Comparison of ENCODE assay signal across 17 mouse cellular contexts in genomic region chr15:21092824-21093223, GRCm38 (mm10).
"Had no signal": no experiment of that assay in that cellular context is flagged by ENCODE, and none has a peak within 500 bp of the region (broad histone marks: within the 10 kb centered on the region; RNA-seq: fewer than 3 reads in every experiment).

No protein-coding gene starts in this region.

- ATAC-seq: liver, embryonic 12.5 days; liver, postnatal 0 days; lung, postnatal 0 days; midbrain, embryonic 13.5 days; midbrain, embryonic 15.5 days; midbrain, embryonic 16.5 days had no signal

- DNase-seq: left cerebral cortex, postnatal 4 days; liver; liver, embryonic 13.5 days; liver, postnatal 0 days; lung, adult 18-20 months; lung, adult 2 months; lung, embryonic 14.5 days; lung, postnatal 10 days; lung, postnatal 14 days; lung, postnatal 36 days; lung, postnatal 4 days; midbrain, embryonic 14.5 days had no signal
